Mouse (Mus musculus) right cerebral cortex, postnatal 4 days (tissue): ENCODE results near the gene Gm20388.

Experiments used
- DNase-seq: peaks from one replicate; pipeline ENCODE4 v3.0.0-alpha.2; 2022

Gene Gm20388

GRCm38 (mm10) chr8:123684806-123685205, 3774.2 kb downstream of the Gm20388 start:
- DNase-seq: no peak

- no peak for DNase-seq
Measured at GRCm38 (mm10) chr8:123685477-123685876, 3774.8 kb downstream of the Gm20388 start.

GRCm38 (mm10) chr8:123687826-123688225, 3777.2 kb downstream of the Gm20388 start:
- no peak for DNase-seq

- no peak for DNase-seq
Measured at GRCm38 (mm10) chr8:123692165-123692962, 3781.7 kb downstream of the Gm20388 start.

GRCm38 (mm10) chr8:123696167-123696566, 3785.5 kb downstream of the Gm20388 start:
- no peak for DNase-seq

GRCm38 (mm10) chr8:123697329-123697728, 3786.7 kb downstream of the Gm20388 start:
- DNase-seq: no peak

GRCm38 (mm10) chr8:123700399-123701070, 3789.9 kb downstream of the Gm20388 start:
- DNase-seq: no peak

- peak; percentile 47 for DNase-seq
Measured at GRCm38 (mm10) chr8:123701952-123702587, 3791.4 kb downstream of the Gm20388 start.

GRCm38 (mm10) chr8:123705376-123705775, 3794.7 kb downstream of the Gm20388 start:
- DNase-seq: no peak

- DNase-seq: no peak
Measured at GRCm38 (mm10) chr8:123707137-123707536, 3796.5 kb downstream of the Gm20388 start.

- DNase-seq: no peak
Measured at GRCm38 (mm10) chr8:123708729-123709128, 3798.1 kb downstream of the Gm20388 start.

- DNase-seq: no peak
Measured at GRCm38 (mm10) chr8:123710335-123710734, 3799.7 kb downstream of the Gm20388 start.

- DNase-seq: no peak
Measured at GRCm38 (mm10) chr8:123714451-123714850, 3803.8 kb downstream of the Gm20388 start.

- DNase-seq: no peak
Measured at GRCm38 (mm10) chr8:123715916-123716592, 3805.4 kb downstream of the Gm20388 start.

GRCm38 (mm10) chr8:123717104-123717503, 3806.5 kb downstream of the Gm20388 start:
- no peak for DNase-seq

GRCm38 (mm10) chr8:123717516-123718490, 3807.2 kb downstream of the Gm20388 start:
- no peak for DNase-seq

GRCm38 (mm10) chr8:123718752-123719151, 3808.1 kb downstream of the Gm20388 start:
- DNase-seq: no peak

GRCm38 (mm10) chr8:123719280-123719679, 3808.6 kb downstream of the Gm20388 start:
- DNase-seq: no peak

GRCm38 (mm10) chr8:123719811-123720210, 3809.2 kb downstream of the Gm20388 start:
- DNase-seq: no peak

- no peak for DNase-seq
Measured at GRCm38 (mm10) chr8:123720471-123721001, 3809.9 kb downstream of the Gm20388 start.

GRCm38 (mm10) chr8:123722245-123722644, 3811.6 kb downstream of the Gm20388 start:
- no peak for DNase-seq

- DNase-seq: peak; percentile 51
Measured at GRCm38 (mm10) chr8:123724752-123725151, 3814.1 kb downstream of the Gm20388 start.
